Comparison of ENCODE assay signal across 20 mouse cellular contexts in genomic region chr3:117152414-117152813, GRCm38 (mm10).
"Had no signal": no experiment of that assay in that cellular context is flagged by ENCODE, and none has a peak within 500 bp of the region (broad histone marks: within the 10 kb centered on the region; RNA-seq: fewer than 3 reads in every experiment).

No protein-coding gene starts in this region.

- H3K4me3 ChIP-seq: lung, embryonic 15.5 days; megakaryocyte, embryonic 14.5 days; midbrain, embryonic 13.5 days; midbrain, embryonic 15.5 days; neural tube, embryonic 12.5 days; stomach, embryonic 15.5 days had no signal

- H3K9ac ChIP-seq: liver, postnatal 0 days; lung, embryonic 15.5 days; midbrain, embryonic 13.5 days; midbrain, embryonic 15.5 days; neural tube, embryonic 12.5 days; stomach, embryonic 15.5 days had no signal

- H3K4me1 ChIP-seq: lung, embryonic 15.5 days; megakaryocyte, embryonic 14.5 days; neural tube, embryonic 12.5 days; stomach, embryonic 15.5 days had no signal

- H3K27me3 ChIP-seq: lung, embryonic 15.5 days; megakaryocyte, embryonic 14.5 days; midbrain, embryonic 13.5 days; midbrain, embryonic 15.5 days; neural tube, embryonic 12.5 days; stomach, embryonic 15.5 days had no signal

- H3K27ac ChIP-seq: lung, embryonic 15.5 days; macrophage; midbrain, embryonic 13.5 days; neural tube, embryonic 12.5 days; stomach, embryonic 15.5 days; stomach, postnatal 0 days had no signal

- H3K36me3 ChIP-seq: lung, embryonic 15.5 days; midbrain, embryonic 13.5 days; midbrain, embryonic 15.5 days; neural tube, embryonic 12.5 days; stomach, embryonic 15.5 days had no signal

- H3K9me3 ChIP-seq: lung, embryonic 15.5 days; midbrain, embryonic 13.5 days; midbrain, embryonic 15.5 days; neural tube, embryonic 12.5 days; stomach, embryonic 15.5 days had no signal

- H3K4me2 ChIP-seq: lung, embryonic 15.5 days; midbrain, embryonic 11.5 days; midbrain, embryonic 13.5 days; midbrain, embryonic 15.5 days; neural tube, embryonic 12.5 days; stomach, embryonic 15.5 days had no signal

- DNase-seq: liver, postnatal 0 days; lung, adult 2 months; lung, postnatal 14 days; lung, postnatal 36 days; right cerebral cortex, postnatal 25 days; right cerebral cortex, postnatal 4 days; spleen, adult 18-20 months; thymus, adult 2 months; thymus, postnatal 25 days; thymus, postnatal 4 days had no signal

- ATAC-seq: liver, postnatal 0 days; lung, postnatal 0 days had no signal
